Mouse (Mus musculus): ENCODE measurements around the gene Exoc1.

Gene Exoc1

DNA sequence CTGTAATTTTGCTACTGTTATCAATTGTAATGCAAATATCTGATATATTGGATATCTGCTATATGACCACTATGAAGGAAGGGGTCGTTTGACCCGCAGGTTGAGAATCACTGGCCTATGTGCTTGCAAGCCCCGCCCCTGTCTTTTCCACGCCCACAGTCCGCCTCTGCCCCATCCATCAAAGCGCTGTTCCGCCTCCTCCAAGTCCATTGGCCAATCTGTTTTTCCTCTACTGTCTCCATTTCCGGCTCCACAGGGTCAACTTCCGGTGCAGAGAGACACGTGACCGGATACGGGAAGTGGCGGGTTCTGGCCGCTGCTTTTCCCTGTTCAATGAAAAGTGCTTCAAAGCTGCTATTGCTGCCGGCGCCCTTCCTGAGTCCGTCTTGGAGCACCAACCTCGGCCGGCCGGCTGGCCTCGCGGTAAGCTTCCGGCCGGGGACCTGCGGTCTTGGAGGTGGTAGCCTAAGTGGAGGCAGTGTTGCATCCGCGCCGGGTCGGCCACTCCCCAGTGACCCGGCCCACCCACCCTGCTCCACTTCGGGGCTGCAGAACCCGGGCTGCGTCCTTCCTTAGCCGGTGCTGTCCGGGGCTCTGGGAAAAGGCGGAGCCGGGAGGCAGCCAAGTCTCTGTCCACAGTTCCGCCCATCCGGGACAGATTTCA, at the start of gene Exoc1:
Gene Exoc1 (plus strand): TSS at position 272 of the 664 bp plus-strand sequence.
- peak; percentile 77 for DNase-seq (ENCODE audit: low spot score)

DNA sequence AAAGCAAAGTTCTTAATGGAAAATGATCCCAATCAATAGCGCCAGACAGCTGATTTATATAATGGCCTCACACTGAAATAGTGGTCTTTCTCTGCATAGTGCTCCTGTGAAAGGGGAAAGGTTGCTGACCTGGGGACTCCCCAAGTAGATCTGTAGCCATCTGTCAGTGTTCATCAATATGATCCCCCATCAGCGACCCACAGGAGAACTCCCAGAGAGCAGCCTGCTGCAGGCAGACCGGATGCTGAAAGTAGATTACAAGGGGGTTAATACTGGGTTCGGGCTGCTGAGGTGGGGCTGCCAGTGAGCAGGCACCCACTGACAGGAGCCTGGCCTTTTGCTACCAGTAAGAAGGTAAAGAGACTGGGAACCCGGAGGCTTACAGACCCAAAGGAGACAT, 45.3 kb upstream of the Exoc1 start, which contains the start of gene Gm7271:
Gene Gm7271 (plus strand): TSS at position 230 of the 400 bp plus-strand sequence.
- DNase-seq (ENCODE audit: low spot score): no peak

DNA sequence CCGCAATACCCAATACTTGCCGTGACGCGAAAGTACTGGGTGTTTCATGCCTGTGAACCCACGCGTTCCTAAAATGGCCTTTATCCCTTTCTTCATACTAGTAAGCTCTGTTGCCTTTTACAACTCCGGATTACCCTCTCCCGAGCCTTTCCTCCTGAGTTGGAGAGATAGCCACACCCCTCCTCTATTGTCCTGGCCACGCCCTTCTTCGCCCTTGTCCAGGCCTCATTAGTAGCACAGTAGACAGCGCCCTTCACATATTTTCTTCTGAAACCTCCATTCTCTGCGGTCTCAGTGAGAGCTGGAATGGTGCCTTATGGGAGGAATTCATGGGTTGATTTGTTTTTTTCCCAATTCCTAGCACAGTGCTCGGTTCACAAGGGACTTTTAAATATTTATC, 34.0 kb upstream of the Exoc1 start:
- no peak for DNase-seq (ENCODE audit: low spot score)

- no peak for DNase-seq (ENCODE audit: low spot score)
Observed at GRCm38 (mm10) chr5:76522446-76522845, 6.7 kb upstream of the Exoc1 start.

DNA sequence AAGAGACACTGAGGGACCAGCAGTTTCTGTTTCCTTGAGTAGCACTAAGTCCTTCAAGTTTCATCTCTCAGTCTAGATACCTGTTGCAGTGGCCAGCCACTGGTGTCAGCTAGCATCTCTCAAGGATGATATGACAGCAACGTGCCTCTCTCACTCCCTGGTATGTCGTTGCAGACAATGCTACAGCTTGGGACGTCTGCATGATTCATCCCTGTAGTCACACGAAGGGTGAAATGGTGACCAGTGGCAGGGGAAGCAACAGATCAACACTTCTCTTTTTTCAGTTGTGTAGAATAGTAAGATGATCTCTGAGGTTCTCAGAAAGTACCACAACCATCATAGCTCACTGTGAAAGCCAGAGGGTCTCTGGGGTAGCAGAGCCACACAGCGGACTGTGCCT, 4.5 kb upstream of the Exoc1 start:
- DNase-seq (ENCODE audit: low spot score): no peak

DNA sequence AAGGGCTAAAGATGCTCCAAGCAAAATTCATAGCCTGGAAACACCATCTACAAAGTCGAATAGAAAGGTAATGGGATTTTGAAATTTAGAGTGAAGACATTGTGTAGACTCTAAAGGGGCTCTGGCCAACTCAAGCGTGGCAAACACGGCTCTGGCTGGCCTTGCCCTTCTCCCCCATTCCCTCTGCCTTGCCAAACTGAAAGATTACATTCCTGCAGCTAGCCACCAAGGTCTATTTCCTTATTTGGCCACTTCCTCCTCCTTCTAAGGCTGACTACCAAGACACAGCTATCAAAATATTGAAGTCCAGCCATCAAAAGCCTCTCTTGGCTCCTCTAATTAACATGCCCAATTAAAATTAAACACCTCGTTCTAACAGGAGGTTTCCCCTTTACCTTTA, 4.0 kb upstream of the Exoc1 start:
- no peak for DNase-seq (ENCODE audit: low spot score)

- no peak for DNase-seq (ENCODE audit: low spot score)
Observed at GRCm38 (mm10) chr5:76525829-76526228, 3.3 kb upstream of the Exoc1 start.

DNA sequence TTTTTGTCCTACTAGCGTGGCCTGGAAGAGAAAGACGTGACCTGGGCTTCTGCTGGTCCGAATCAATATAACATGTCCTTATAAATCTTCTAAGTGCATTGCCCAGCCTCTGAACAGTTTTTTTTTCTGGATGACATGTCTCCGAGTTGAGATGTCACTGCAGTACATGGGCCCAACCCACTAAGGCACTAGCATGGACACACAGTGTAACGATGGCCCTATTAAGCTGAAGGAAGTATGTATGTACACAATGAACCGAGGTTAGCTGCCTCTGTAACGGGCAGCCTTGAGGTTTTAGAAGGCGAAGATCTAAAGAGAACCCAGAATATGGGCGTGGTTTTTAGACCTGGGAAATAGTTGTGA, 574 bp downstream of the Exoc1 start:
- no peak for DNase-seq (ENCODE audit: low spot score)

DNA sequence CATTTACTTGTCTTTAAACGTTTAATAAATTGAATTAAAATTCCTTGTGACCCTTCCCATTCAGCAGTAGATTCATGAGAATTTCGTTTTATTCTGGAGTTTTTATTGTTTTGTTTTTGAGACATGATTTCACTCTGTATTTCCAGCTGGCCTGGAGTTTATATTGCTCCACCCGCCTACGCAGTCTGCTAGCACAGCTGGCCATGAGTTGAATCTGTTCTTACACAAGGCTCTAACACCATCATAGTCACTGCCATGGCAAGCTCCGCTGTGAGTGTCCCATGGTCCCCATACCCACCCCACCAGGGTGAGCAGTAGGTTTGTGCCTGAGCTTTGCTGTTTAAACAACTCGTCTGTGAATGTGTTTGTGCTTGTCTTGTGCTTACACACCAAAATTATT, 4.1 kb downstream of the Exoc1 start:
- no peak for DNase-seq (ENCODE audit: low spot score)

GRCm38 (mm10) chr5:76536231-76536630, 7.1 kb downstream of the Exoc1 start:
- no peak for DNase-seq (ENCODE audit: low spot score)

DNA sequence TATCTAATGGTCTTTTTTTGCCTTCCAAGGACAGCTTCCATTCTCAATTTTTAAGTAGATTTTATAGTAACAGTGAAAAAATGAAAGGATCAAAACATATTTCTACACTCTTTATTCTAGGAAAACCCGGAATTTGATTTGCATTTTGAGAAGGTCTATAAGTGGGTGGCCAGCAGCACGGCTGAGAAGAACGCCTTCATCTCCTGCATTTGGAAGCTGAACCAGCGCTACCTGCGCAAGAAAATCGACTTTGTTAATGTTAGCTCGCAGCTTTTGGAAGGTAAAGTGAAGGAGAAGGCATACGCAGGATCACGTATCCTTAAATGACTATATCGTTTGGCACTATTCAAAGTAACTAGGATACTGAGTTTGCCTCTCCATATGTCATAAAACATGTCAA, 8.5 kb downstream of the Exoc1 start:
- no peak for DNase-seq (ENCODE audit: low spot score)

GRCm38 (mm10) chr5:76540181-76540580, 11.1 kb downstream of the Exoc1 start:
- no peak for DNase-seq (ENCODE audit: low spot score)

- DNase-seq (ENCODE audit: low spot score): no peak
Observed at GRCm38 (mm10) chr5:76540842-76541241, 11.7 kb downstream of the Exoc1 start.

- no peak for DNase-seq (ENCODE audit: low spot score)
Observed at GRCm38 (mm10) chr5:76543200-76543599, 14.1 kb downstream of the Exoc1 start.

DNA sequence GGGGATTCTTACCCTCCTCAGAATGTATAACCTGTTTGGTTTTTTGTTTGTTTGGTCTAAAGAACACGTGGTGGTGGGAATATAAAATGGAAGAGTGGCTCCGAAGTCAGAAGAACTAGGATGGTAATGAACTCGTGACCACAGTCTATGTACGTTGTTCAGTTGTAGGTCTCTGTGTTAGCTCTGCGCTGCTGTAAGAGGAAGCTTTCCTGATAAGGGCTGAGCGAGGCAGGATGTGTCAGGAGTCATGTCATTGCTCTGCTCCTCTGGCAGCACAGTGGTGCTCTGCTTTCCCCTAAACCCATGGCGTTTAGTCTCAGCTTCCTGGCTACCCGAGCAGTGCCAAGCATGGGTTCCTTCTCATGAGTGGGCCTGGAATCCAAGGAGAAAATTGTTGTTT, 21.3 kb downstream of the Exoc1 start:
- no peak for DNase-seq (ENCODE audit: low spot score)

- peak; percentile 6 for DNase-seq (ENCODE audit: low spot score)
Observed at GRCm38 (mm10) chr5:76565321-76565720, 36.2 kb downstream of the Exoc1 start.

DNA sequence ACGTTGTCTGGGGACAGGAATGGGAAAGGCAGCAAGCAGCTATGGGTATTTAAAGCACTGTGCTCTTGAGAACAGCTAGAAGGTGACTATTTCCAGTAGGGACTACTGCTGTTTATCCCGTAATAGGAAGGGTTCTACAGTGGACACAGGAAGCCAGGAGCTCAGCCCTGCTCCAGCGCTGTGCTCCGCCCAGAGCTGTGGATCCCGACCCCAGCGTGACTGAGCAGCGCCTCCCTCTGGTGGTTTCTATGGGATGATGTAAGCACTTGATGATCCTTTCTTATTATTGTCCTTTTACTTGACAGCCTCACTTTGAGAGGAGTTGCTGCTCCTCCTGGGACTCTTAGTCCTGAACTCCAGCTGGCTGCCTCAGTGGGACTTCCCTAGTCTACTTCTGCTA, 45.1 kb downstream of the Exoc1 start:
- DNase-seq (ENCODE audit: low spot score): no peak

- DNase-seq (ENCODE audit: low spot score): no peak
Observed at GRCm38 (mm10) chr5:76577026-76577425, 47.9 kb downstream of the Exoc1 start.

DNA sequence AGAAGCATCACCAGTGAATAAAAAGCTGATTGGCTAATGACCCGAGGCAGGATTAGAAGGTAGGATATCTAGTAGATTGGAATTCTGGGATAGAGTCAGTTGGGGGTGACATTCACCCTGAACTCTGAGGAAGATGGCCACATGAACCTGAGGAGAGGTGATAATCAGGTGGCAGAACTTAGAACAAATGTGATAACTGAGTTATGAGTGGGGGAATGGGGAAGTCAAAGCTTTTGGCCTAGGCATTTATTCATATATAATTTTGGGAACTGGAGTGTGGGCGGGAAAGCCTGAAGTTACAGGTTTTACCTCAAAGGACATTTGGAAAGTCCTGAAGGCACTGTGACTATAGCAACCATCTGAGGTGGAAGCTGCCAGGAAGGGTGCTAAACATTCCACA, 56.3 kb downstream of the Exoc1 start:
- no peak for DNase-seq (ENCODE audit: low spot score)

DNA sequence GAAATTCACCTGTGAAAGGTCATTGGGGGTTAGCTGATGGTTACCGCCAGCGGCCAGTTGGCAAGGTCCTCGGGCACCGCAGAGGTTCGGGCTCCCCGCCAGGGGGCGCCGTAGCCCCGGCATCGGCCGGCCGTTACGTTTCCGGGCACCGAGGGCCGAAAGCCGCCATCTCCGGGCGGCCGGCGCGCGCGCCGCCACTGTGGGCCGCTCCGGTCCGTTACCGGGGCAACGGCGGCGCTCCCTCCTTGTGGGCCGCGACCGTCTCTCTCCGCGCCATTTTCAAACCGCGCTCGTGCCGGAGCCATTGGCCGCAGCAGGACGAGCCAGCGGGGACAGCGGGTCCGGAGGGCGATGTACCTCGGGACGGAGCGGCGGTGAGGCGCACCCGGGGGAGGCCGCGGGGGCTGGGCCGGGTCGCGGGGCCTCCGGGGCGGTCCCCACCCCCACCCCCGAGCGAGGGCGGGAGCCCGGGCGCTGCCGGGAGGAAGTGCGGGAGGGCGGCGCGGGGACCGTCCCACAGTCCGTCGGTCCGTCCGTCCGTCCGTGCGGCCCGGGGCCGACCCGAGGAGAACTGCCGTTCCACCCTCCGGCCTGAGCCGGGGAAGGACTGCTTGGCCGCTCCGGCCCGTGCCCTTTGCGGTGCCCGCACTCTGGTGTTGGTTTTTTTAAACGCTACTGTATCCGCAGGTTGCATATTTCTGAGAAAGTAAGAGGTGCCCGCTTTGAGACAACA, 59.6 kb downstream of the Exoc1 start, which contains the start of gene Cep135:
Gene Cep135 (plus strand): TSS at position 148 of the 733 bp plus-strand sequence.
- DNase-seq (ENCODE audit: low spot score): peak; percentile 81

DNA sequence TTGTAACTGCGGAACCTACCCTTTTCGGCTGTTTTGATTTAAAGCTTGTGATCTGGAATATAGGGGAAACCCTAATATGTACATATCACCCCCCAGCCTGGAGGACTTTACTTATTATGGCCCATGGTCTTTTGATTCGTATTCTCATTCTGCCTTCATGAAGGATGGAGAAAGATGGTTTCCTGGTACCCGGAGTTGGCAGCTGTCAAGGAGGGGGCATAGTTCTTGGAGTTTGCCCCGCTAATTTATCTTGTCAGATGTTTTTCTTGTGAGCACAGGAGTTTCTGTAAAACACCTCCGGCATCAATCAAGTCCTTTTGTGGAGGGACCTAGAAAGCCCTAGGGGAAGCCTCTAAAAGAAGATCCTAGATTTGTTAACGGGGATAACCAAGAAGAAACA, 60.2 kb downstream of the Exoc1 start:
- no peak for DNase-seq (ENCODE audit: low spot score)

GRCm38 (mm10) chr5:76590009-76590408, 60.9 kb downstream of the Exoc1 start:
- DNase-seq (ENCODE audit: low spot score): no peak

DNA sequence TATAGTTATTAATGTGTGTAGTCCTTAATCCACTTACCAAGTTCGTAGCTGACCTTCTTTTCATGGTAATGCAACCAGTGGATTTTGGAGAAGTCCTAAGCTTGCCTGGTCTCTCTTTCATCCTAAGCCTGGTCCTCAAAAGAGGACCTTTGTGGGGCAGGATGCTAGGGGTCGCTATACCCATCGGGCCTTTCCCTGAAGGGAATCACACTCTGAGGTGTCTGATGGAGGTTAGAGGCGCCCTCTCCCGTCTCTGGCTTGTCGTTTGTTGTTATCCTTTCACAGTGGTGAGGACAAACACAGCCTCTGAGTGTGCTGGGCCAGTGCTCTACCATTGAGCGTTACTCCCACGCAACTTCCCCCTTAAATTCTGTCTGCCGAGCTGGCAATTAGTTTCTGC, 62.8 kb downstream of the Exoc1 start:
- no peak for DNase-seq (ENCODE audit: low spot score)

Measured in ovary, postnatal 10 days (tissue).